Mouse (Mus musculus) cortical plate, adult 2 months (tissue): Measurements from ENCODE around the gene Sumo3.

Experiments used
- CTCF ChIP-seq: fragments of 200-500 bp; IDR thresholded peaks from 2 replicates; pipeline ENCODE4 v1.5.1; 2011; ENCODE audit warnings: mild to moderate bottlenecking, control low read depth, low read length; ENCODE audit not compliant: insufficient read depth; ENCODE audit errors: extremely low read depth
- POLR2A ChIP-seq: fragments of 200-500 bp; IDR thresholded peaks from 2 replicates; pipeline ENCODE4 v1.6.1; 2011; ENCODE audit warnings: mild to moderate bottlenecking, low read length, control low read depth; ENCODE audit not compliant: insufficient read depth; ENCODE audit errors: extremely low read depth

GRCm38 (mm10) chr10:77643160-77643559 is 37.3 kb downstream of the Sumo3 start:
- TF ChIP-seq CTCF (no peak), POLR2A (no peak)
